8 mouse cellular contexts compared by ENCODE assay signal in genomic region chr8:3514681-3515247, GRCm38 (mm10). TPM values are rescaled to one million over a fixed set of nuclear protein-coding genes. Genes with fewer than 3 reads are reported as not detected.
DNase-seq lines count a peak whose midpoint lies in the region; ATAC-seq lines count a peak whose summit lies in the region.

No protein-coding gene starts in this region.

- peak overlapping the region; percentile 55 for H3K4me3 ChIP-seq in hindbrain, embryonic 16.5 days (ENCODE audit: low read length)
- H3K4me3 ChIP-seq in midbrain, embryonic 12.5 days, result peak overlapping the region; percentile 57

- no peaks in the 10 kb centered on the region for H3K9me3 ChIP-seq in hindbrain, embryonic 16.5 days (ENCODE audit: control insufficient read depth, low read length)
- no peaks in the 10 kb centered on the region for H3K9me3 ChIP-seq in midbrain, embryonic 12.5 days

- 39% methylated on average over 13 of the region's 13 CpGs for WGBS in hindbrain, embryonic 16.5 days
- WGBS in midbrain, embryonic 12.5 days, result 37% methylated on average over 13 of the region's 13 CpGs

- peak overlapping the region; percentile 75 for H3K27ac ChIP-seq in hindbrain, embryonic 16.5 days (ENCODE audit: low read depth, low read length)
- peak overlapping the region; percentile 31 for H3K27ac ChIP-seq in midbrain, embryonic 12.5 days (replicated peaks)

- peak overlapping the region; percentile 71 for H3K9ac ChIP-seq in hindbrain, embryonic 16.5 days (ENCODE audit: low read depth, low read length)
- peak overlapping the region; percentile 63; the same call in 1 of the 2 replicates for H3K9ac ChIP-seq in midbrain, embryonic 12.5 days (replicated peaks)

- H3K4me1 ChIP-seq in hindbrain, embryonic 16.5 days (ENCODE audit: control insufficient read depth, insufficient read depth, low read depth, low read length), result peaks cover 12% of the 10 kb centered on the region
- H3K4me1 ChIP-seq in midbrain, embryonic 12.5 days, result peaks cover 12% of the 10 kb centered on the region; the same call in 1 of the 2 replicates

- intact Hi-C loops in heart, postnatal 25 days (cut with DNase I), result loop anchor here (2.0 to 10.0 kb wide), 3 partner anchors 14 to 108 kb away; partner anchors contain the start of genes Mcoln1, Pet100, Pex11g and Xab2
- intact Hi-C loops in left cerebral cortex, postnatal 25 days (cut with DNase I), result loop anchor here (2.0 to 5.0 kb wide), 2 partner anchors 14 to 108 kb away; partner anchors contain the start of genes Mcoln1, Pet100 and Xab2

- H3K27me3 ChIP-seq in hindbrain, embryonic 16.5 days (replicated peaks; ENCODE audit: control insufficient read depth, insufficient read depth, low read length), result no peaks in the 10 kb centered on the region
- H3K27me3 ChIP-seq in midbrain, embryonic 12.5 days, result no peaks in the 10 kb centered on the region

- H3K4me2 ChIP-seq in hindbrain, embryonic 16.5 days (ENCODE audit: low read length), result peak overlapping the region; percentile 86
- H3K4me2 ChIP-seq in midbrain, embryonic 12.5 days (replicated peaks), result peak overlapping the region; percentile 95

- peak; percentile 13 for DNase-seq in heart, adult 8-10 months (ENCODE audit: low spot score)
- no peak for DNase-seq in heart, postnatal 25 days (ENCODE audit: low spot score)
- peak; percentile 78 for DNase-seq in cerebellum, adult 9-11 months
- no peak for DNase-seq in left cerebral cortex, postnatal 25 days (ENCODE audit: low spot score in 2 of 2)
- DNase-seq in urinary bladder, postnatal 14 days (ENCODE audit: low spot score), result no peak
- DNase-seq in spleen, postnatal 14 days (ENCODE audit: low spot score in 2 of 2), result no peak

- peaks cover 19% of the 10 kb centered on the region for H3K36me3 ChIP-seq in hindbrain, embryonic 16.5 days (ENCODE audit: control insufficient read depth, insufficient read depth, low read length)
- H3K36me3 ChIP-seq in midbrain, embryonic 12.5 days, result peaks cover 39% of the 10 kb centered on the region

- ATAC-seq in hindbrain, embryonic 16.5 days, result no peak; the same call in 1 of the 2 replicates
- ATAC-seq in midbrain, embryonic 12.5 days (ENCODE audit: low FRiP score, low read depth), result no peak

RNA-seq across cellular contexts. Expression of gene Pnpla6, which starts 0.4 kb away (rescaled TPM):
- 1 to 10 TPM; 8.8 to 9.8 (median 9.6) TPM for total RNA-seq in heart, adult 8-10 months (2022)
- total RNA-seq in heart, postnatal 25 days (2021), result 10 to 100 TPM; 10.6 to 11.9 TPM
- 43.1 and 52.0 TPM in 2 replicates for polyA plus RNA-seq in hindbrain, embryonic 16.5 days (2015; fragmentation: Nextera tagmentation; extraction: Ambion mirVana)
- polyA plus RNA-seq in midbrain, embryonic 12.5 days (2016; fragmentation: Nextera tagmentation; extraction: Ambion mirVana), result 30.5 and 35.0 TPM in 2 replicates
- 10 to 100 TPM; 66.2 to 70.7 TPM for total RNA-seq in left cerebral cortex, postnatal 25 days (2021)

RNA-seq across cellular contexts. Expression of gene Mcoln1, which starts 14.5 kb away (rescaled TPM):
- total RNA-seq in heart, adult 8-10 months (2022), result 10 to 100 TPM; 20.6 to 24.2 (median 23.3) TPM
- 10 to 100 TPM; 18.5 to 22.0 TPM for total RNA-seq in heart, postnatal 25 days (2021)
- polyA plus RNA-seq in hindbrain, embryonic 16.5 days (2015; fragmentation: Nextera tagmentation; extraction: Ambion mirVana), result 113 and 119 TPM in 2 replicates
- 74.9 and 79.3 TPM in 2 replicates for polyA plus RNA-seq in midbrain, embryonic 12.5 days (2016; fragmentation: Nextera tagmentation; extraction: Ambion mirVana)
- total RNA-seq in left cerebral cortex, postnatal 25 days (2021), result 10 to 100 TPM; 77.4 to 90.3 TPM

RNA-seq across cellular contexts. Expression of gene Zfp358, which starts 21.8 kb away (rescaled TPM):
- 10 to 100 TPM; 24.2 to 30.9 (median 29.6) TPM for total RNA-seq in heart, adult 8-10 months (2022)
- 10 to 100 TPM; 27.2 to 28.6 TPM for total RNA-seq in heart, postnatal 25 days (2021)
- 55.3 and 65.3 TPM in 2 replicates for polyA plus RNA-seq in hindbrain, embryonic 16.5 days (2015; fragmentation: Nextera tagmentation; extraction: Ambion mirVana)
- 82.8 and 89.5 TPM in 2 replicates for polyA plus RNA-seq in midbrain, embryonic 12.5 days (2016; fragmentation: Nextera tagmentation; extraction: Ambion mirVana)
- 10 to 100 TPM; 28.2 to 30.3 TPM for total RNA-seq in left cerebral cortex, postnatal 25 days (2021)

RNA-seq across cellular contexts. Expression of gene Tex45, which starts 44.1 kb away (rescaled TPM):
- under 1 TPM in 1 of 4 experiments, not detected in 3; 0.16 TPM for total RNA-seq in heart, adult 8-10 months (2022)
- not detected for total RNA-seq in heart, postnatal 25 days (2021)
- polyA plus RNA-seq in hindbrain, embryonic 16.5 days (2015; fragmentation: Nextera tagmentation; extraction: Ambion mirVana), result 0.39 and 0.60 TPM in 2 replicates
- polyA plus RNA-seq in midbrain, embryonic 12.5 days (2016; fragmentation: Nextera tagmentation; extraction: Ambion mirVana), result 0.19 and 0.25 TPM in 2 replicates
- not detected for total RNA-seq in left cerebral cortex, postnatal 25 days (2021)

RNA-seq across cellular contexts. Expression of gene Pex11g, which starts 47.3 kb away (rescaled TPM):
- 1 to 10 TPM; 2.6 to 4.7 (median 4.1) TPM for total RNA-seq in heart, adult 8-10 months (2022)
- total RNA-seq in heart, postnatal 25 days (2021), result 1 to 10 TPM; 3.2 to 3.4 TPM
- polyA plus RNA-seq in hindbrain, embryonic 16.5 days (2015; fragmentation: Nextera tagmentation; extraction: Ambion mirVana), result 4.2 and 4.3 TPM in 2 replicates
- 3.3 and 3.4 TPM in 2 replicates for polyA plus RNA-seq in midbrain, embryonic 12.5 days (2016; fragmentation: Nextera tagmentation; extraction: Ambion mirVana)
- 1 to 10 TPM in 1 of 2 experiments, under 1 TPM in 1; 0.44 to 1.1 TPM for total RNA-seq in left cerebral cortex, postnatal 25 days (2021)

Comparison
In these comparisons a context has a peak if more than half of its experiments do, and no peak if none do; other contexts are left out.
1. DNase-seq: peak in heart, adult 8-10 months (single experiment) and cerebellum, adult 9-11 months (single experiment); none in heart, postnatal 25 days (single experiment), left cerebral cortex, postnatal 25 days (0 of 2), urinary bladder, postnatal 14 days (single experiment) and spleen, postnatal 14 days (0 of 2).
2. RNA of gene Pnpla6, which starts 0.4 kb away (total RNA-seq): 66.2 to 70.7 TPM in left cerebral cortex, postnatal 25 days; 10.6 to 11.9 TPM in heart, postnatal 25 days and 8.8 to 9.8 TPM in heart, adult 8-10 months; every median in the first group is over 4 times any median in the second.